Mouse (Mus musculus): ENCODE results near the gene Eloa.
A peak's percentile ranks its signal among the peaks of the same experiment; 100 is the strongest.

Gene Eloa

DNA sequence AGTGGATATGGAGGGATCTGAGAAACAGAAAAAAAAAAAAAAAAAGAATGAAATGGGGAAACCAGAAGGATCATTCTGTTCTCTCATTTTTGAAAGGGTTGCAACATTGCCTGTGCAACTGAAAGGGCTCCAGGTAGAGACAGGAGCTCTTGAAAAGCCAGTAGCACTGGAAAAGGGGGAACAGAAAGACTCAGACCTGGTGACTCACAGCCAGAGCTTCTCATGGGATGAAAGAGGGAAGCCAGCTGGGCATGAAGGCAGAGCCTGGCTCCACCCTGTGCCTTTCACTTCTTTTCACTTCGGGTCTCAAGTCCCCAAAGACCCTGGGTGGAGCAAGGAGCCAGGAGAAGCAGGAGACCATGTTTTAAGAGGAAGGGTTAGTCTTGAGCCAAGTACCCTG lies 34.5 kb upstream of the Eloa start:
- Histone ChIP-seq H3K4me1 (replicated peaks; ENCODE audit: low read depth, low read length) (peaks cover 13% of the 10 kb centered on the region), H3K36me3 (ENCODE audit: insufficient read depth, low read length) (peaks cover 17% of the 10 kb centered on the region), H3K9me3 (ENCODE audit: low read length) (no peaks in the 10 kb centered on the region), H3K4me3 (replicated peaks; ENCODE audit: low read length) (no peak overlapping the region), H3K27me3 (ENCODE audit: insufficient read depth, low read length) (peaks cover 13% of the 10 kb centered on the region; the same call in 1 of the 2 replicates)
- TF ChIP-seq POU5F1 (IDR thresholded peaks at IDR 0.05; ENCODE audit: borderline replicate concordance, low read length): no peak
- TF ChIP-seq NANOG (IDR thresholded peaks at IDR 0.05; ENCODE audit: borderline replicate concordance, low read length): no peak
- TF ChIP-seq CTCF (conservative IDR thresholded peaks at IDR 0.05; ENCODE audit: low read length): no peak

DNA sequence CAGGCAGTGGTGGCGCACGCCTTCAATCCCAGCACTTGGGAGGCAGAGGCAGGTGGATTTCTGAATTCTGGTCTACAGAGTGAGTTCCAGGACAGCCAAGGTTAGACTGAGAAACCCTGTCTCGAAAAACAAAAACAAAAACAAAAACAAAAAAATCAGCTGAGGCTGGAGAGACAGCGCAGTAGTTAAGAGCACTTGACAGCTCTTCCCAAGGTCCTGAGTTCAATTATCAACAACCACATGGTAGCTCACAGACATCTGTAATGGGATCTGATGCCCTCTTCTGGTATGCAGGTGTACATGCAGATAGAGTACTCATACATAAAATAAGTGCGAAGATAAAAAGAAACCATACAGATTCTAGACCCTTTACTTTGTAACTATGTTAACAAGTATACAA lies 32.3 kb upstream of the Eloa start:
- H3K4me3 ChIP-seq (replicated peaks; ENCODE audit: low read length): 0 out of 2 replicates have a peak overlapping the region, but pooled peaks have one; percentile 98
- H3K36me3 ChIP-seq (ENCODE audit: insufficient read depth, low read length): peaks cover 39% of the 10 kb centered on the region
- peaks cover 35% of the 10 kb centered on the region for H3K4me1 ChIP-seq (replicated peaks; ENCODE audit: low read depth, low read length)
- no peaks in the 10 kb centered on the region for H3K9me3 ChIP-seq (ENCODE audit: low read length)
- peak; percentile 58 for TF ChIP-seq CTCF (conservative IDR thresholded peaks at IDR 0.05; ENCODE audit: low read length)
- no peak for TF ChIP-seq POU5F1 (IDR thresholded peaks at IDR 0.05; ENCODE audit: borderline replicate concordance, low read length)
- H3K27me3 ChIP-seq (ENCODE audit: insufficient read depth, low read length): peaks cover 13% of the 10 kb centered on the region; the same call in 1 of the 2 replicates

DNA sequence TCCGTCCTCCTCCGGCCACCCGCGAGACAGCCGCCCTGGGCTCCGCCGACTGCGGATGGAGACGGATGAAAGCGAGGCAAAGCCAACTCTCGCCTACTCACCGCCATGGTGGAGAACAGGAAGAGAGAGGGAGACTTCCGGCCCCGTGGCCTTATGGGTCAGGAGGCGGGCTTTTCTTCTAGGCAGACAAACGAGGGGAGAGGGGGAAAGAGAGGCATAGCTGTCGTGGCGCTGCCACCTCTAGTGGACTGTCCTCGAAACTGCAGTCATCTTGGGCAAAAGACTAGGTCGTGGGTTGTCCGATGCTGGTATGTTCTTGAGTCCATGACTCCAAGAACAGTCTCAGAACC lies 31.7 kb upstream of the Eloa start, which contains the start of gene Rpl11:
Gene Rpl11, minus strand, starts transcription at position 182 of the 350 bp plus-strand sequence.
- H3K27me3 ChIP-seq (ENCODE audit: insufficient read depth, low read length): peaks cover 13% of the 10 kb centered on the region; the same call in 1 of the 2 replicates
- peaks cover 41% of the 10 kb centered on the region for H3K4me1 ChIP-seq (replicated peaks; ENCODE audit: low read depth, low read length)
- TF ChIP-seq CTCF (conservative IDR thresholded peaks at IDR 0.05; ENCODE audit: low read length) (peak; percentile 87), NANOG (IDR thresholded peaks at IDR 0.05; ENCODE audit: borderline replicate concordance, low read length) (no peak)
- no peaks in the 10 kb centered on the region for H3K9me3 ChIP-seq (ENCODE audit: low read length)
- peak within 1 kb of the TSS; percentile 98 for H3K4me3 ChIP-seq (replicated peaks; ENCODE audit: low read length)
- peaks cover 45% of the 10 kb centered on the region for H3K36me3 ChIP-seq (ENCODE audit: insufficient read depth, low read length)

DNA sequence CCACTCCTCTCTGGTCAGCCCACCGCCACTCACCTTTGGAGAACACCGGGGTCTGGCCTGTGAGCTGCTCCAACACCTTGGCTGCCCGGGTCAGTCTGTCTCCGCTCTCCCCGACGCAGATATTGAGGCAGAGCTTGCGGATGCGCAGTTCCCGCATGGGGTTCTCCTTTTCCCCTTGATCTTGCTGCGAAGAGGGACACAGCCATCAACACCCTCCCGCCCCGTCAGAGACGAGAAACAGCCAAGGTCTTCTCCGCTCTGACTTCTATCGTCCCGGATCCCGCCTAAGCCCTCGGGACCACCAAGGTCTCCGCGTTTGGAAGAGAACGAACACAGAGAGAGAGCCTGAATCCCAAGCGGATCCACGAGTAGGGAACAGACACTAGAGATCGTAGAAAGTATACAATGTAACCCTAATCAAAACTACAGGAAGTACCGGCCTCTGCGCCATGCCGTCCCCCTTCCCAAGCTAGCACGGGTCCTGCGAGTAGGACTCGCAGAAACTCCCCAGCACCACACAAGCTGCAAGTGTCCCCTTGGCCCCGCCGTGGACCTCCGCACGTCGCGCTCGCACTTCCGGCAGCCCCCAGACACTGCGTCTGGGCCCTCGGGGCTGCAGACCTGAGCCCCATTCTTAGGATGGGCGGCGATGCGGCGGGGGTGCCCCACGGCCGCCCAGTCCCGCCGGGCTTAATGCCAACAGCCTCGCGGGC lies 31.1 kb upstream of the Eloa start:
- Histone ChIP-seq H3K36me3 (ENCODE audit: insufficient read depth, low read length) (peaks cover 49% of the 10 kb centered on the region), H3K4me3 (replicated peaks; ENCODE audit: low read length) (peak overlapping the region; percentile 98), H3K27me3 (ENCODE audit: insufficient read depth, low read length) (peaks cover 13% of the 10 kb centered on the region; the same call in 1 of the 2 replicates), H3K4me1 (replicated peaks; ENCODE audit: low read depth, low read length) (peaks cover 47% of the 10 kb centered on the region), H3K9me3 (ENCODE audit: low read length) (no peaks in the 10 kb centered on the region)
- TF ChIP-seq NANOG (IDR thresholded peaks at IDR 0.05; ENCODE audit: borderline replicate concordance, low read length) (no peak), CTCF (conservative IDR thresholded peaks at IDR 0.05; ENCODE audit: low read length) (no peak), POU5F1 (IDR thresholded peaks at IDR 0.05; ENCODE audit: borderline replicate concordance, low read length) (no peak)

DNA sequence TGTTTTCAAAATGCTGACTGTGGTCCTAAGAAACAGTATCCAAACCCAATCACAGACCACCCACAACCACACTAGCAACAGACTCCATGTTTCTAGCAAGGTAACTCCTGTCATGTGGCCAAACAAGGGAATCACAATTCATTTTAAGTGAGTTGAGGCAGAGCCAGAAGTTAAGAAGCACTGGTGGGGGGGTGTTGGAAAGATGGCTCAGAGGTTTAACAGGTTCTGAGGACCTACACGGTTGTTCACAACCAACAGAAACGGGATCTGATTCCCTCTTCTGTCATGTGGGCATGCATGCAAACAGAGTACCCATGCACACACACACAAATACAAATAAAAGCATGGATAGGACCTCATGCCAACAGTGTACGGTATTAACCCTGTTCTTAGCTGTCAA lies 30.5 kb upstream of the Eloa start:
- no peaks in the 10 kb centered on the region for H3K9me3 ChIP-seq (ENCODE audit: low read length)
- peak overlapping the region; percentile 98 for H3K4me3 ChIP-seq (replicated peaks; ENCODE audit: low read length)
- peaks cover 53% of the 10 kb centered on the region for H3K4me1 ChIP-seq (replicated peaks; ENCODE audit: low read depth, low read length)
- peaks cover 55% of the 10 kb centered on the region for H3K36me3 ChIP-seq (ENCODE audit: insufficient read depth, low read length)
- TF ChIP-seq CTCF (conservative IDR thresholded peaks at IDR 0.05; ENCODE audit: low read length): no peak
- no peak for TF ChIP-seq POU5F1 (IDR thresholded peaks at IDR 0.05; ENCODE audit: borderline replicate concordance, low read length)
- TF ChIP-seq NANOG (IDR thresholded peaks at IDR 0.05; ENCODE audit: borderline replicate concordance, low read length): no peak
- H3K27me3 ChIP-seq (ENCODE audit: insufficient read depth, low read length): peaks cover 13% of the 10 kb centered on the region; the same call in 1 of the 2 replicates

DNA sequence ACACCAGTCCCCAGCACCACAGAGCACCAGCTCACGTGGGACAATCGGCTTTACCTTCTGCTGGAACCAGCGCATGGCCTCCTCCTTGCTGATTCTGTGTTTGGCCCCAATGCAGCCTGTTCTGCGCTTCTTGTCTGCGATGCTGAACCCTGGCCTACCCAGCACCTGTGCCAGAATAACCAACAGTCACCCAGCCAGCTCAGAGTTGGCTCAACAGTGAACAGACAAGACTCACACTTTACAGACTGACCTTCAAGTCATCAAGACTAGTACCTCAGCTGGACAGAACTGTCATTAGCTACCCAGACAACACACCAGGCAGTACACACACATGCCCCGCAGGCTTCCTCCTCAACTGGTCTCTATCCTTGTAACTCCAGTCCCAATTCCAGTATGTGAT lies 28.7 kb upstream of the Eloa start:
- TF ChIP-seq NANOG (IDR thresholded peaks at IDR 0.05; ENCODE audit: borderline replicate concordance, low read length): no peak
- Histone ChIP-seq H3K36me3 (ENCODE audit: insufficient read depth, low read length) (peaks cover 66% of the 10 kb centered on the region), H3K9me3 (ENCODE audit: low read length) (no peaks in the 10 kb centered on the region), H3K4me1 (replicated peaks; ENCODE audit: low read depth, low read length) (peaks cover 63% of the 10 kb centered on the region), H3K27me3 (ENCODE audit: insufficient read depth, low read length) (peaks cover 4% of the 10 kb centered on the region; the same call in 1 of the 2 replicates), H3K4me3 (replicated peaks; ENCODE audit: low read length) (peak overlapping the region; percentile 98)

DNA sequence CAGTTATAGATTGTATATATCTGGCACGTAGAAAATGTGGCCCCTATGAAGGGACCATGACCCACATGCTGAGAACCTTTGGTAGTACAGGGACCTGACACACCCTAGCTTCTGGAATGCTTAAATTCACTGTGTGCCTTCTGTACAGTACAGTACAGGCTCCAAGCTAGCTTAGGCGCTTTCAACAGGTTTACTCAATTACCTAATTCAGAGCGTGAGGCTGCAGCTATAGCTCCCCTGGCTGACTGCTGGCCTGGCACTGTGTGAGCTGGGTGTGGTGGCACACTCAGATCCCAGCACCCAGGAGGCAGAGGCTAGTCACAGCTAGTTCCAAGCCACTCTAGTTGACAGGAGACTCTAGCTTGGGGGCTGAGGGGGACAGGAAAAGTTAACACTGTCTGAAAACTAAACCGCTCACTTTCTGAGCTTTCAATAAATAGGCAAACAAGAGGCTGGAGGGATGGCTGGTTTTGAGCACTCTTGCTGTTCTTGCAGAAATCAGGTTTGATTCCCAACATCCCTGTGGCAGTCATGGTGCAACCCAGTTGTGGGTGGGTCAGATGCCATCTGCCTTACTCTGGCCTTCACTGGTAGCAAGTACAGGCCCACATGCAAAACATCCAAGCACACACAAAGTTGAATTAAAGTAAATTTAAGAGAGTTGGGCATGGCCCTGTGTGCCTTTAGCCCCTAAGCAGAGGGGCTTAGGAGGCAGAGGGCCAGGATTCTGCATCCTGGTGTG lies 26.9 kb upstream of the Eloa start:
- Histone ChIP-seq H3K4me3 (replicated peaks; ENCODE audit: low read length) (peak overlapping the region; percentile 11; the same call in 1 of the 2 replicates), H3K4me1 (replicated peaks; ENCODE audit: low read depth, low read length) (peaks cover 60% of the 10 kb centered on the region), H3K36me3 (ENCODE audit: insufficient read depth, low read length) (peaks cover 66% of the 10 kb centered on the region), H3K27me3 (ENCODE audit: insufficient read depth, low read length) (no peaks in the 10 kb centered on the region), H3K9me3 (ENCODE audit: low read length) (no peaks in the 10 kb centered on the region)
- no peak for TF ChIP-seq POU5F1 (IDR thresholded peaks at IDR 0.05; ENCODE audit: borderline replicate concordance, low read length)
- no peak for TF ChIP-seq NANOG (IDR thresholded peaks at IDR 0.05; ENCODE audit: borderline replicate concordance, low read length)
- no peak for TF ChIP-seq CTCF (conservative IDR thresholded peaks at IDR 0.05; ENCODE audit: low read length)

DNA sequence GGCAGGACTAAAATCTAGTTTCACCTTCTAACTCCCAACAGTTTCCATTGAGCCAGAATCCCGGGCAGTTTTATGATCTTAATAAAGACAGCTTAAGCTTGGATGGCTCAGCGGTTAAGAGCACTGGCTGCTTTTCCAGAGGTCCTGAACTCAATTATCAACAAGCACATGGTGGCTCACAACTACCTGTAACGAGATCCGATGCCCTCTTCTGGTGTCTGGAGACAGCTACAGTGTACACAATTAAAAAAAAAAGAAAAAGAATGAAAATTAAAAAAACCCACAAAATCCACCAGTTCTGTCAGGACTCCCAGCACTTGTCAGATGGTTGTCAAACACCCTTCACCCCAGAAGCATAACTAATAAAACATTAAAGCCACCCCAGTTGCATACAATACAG lies 26.1 kb upstream of the Eloa start:
- Histone ChIP-seq H3K9me3 (ENCODE audit: low read length) (no peaks in the 10 kb centered on the region), H3K4me1 (replicated peaks; ENCODE audit: low read depth, low read length) (peaks cover 59% of the 10 kb centered on the region)

More for the DNA sequence above, 26.1 kb upstream of the Eloa start:
- TF ChIP-seq CTCF (conservative IDR thresholded peaks at IDR 0.05; ENCODE audit: low read length) (no peak), POU5F1 (IDR thresholded peaks at IDR 0.05; ENCODE audit: borderline replicate concordance, low read length) (no peak), NANOG (IDR thresholded peaks at IDR 0.05; ENCODE audit: borderline replicate concordance, low read length) (no peak)
- Histone ChIP-seq H3K36me3 (ENCODE audit: insufficient read depth, low read length) (peaks cover 65% of the 10 kb centered on the region), H3K27me3 (ENCODE audit: insufficient read depth, low read length) (no peaks in the 10 kb centered on the region), H3K4me3 (replicated peaks; ENCODE audit: low read length) (no peak overlapping the region)

Data from E14TG2a.4 (cell line).